Mouse (Mus musculus) T-cell, adult 66 days (primary cell): ENCODE measurements around the gene Olfr975. TPM values are rescaled to one million over a fixed set of nuclear protein-coding genes. Genes with fewer than 3 reads are reported as not detected.

Source experiments
- total RNA-seq, 2 experiments: library from RNA; stranded (reverse); gene quantifications; 3 replicates in 1 of 2; 4 replicates in 1 of 2; pipeline ENCODE4 v1.2.4; 2023

The Olfr975 gene
- total RNA-seq = not detected

GRCm38 (mm10) chr9:39951946-39952345, at the start of gene Olfr975:
Olfr975 (minus strand) TSS chr9:39952046.

GRCm38 (mm10) chr9:39991813-39992212, 40.0 kb upstream of the Olfr975 start, which contains the start of gene Olfr978:
Olfr978 (plus strand) TSS chr9:39992113.

GRCm38 (mm10) chr9:39961033-39961432, 9.2 kb upstream of the Olfr975 start, which contains the start of gene Olfr976:
Olfr976 (minus strand) TSS chr9:39961133.

GRCm38 (mm10) chr9:39937201-39937600, 14.6 kb downstream of the Olfr975 start, which contains the start of gene Olfr974:
Olfr974 (plus strand) TSS chr9:39937501.

GRCm38 (mm10) chr9:39907036-39907435, 44.8 kb downstream of the Olfr975 start, which contains the start of gene Olfr229:
Olfr229 (plus strand) TSS chr9:39907336.

Other genes starting within 250 kb of the Olfr975 start
- not detected for gene Olfr149, start 244.9 kb downstream of the Olfr975 start, total RNA-seq
- gene Olfr965, start 240.7 kb downstream of the Olfr975 start, total RNA-seq = not detected
- gene Olfr150, start 221.1 kb downstream of the Olfr975 start, total RNA-seq = not detected
- not detected for gene Olfr967, start 205.8 kb downstream of the Olfr975 start, total RNA-seq
- gene Olfr968, start 168.8 kb downstream of the Olfr975 start, total RNA-seq = not detected
- not detected for gene Olfr969, start 161.1 kb downstream of the Olfr975 start, total RNA-seq
- gene Olfr970, start 143.2 kb downstream of the Olfr975 start, total RNA-seq = not detected
- gene Olfr971, start 115.2 kb downstream of the Olfr975 start, total RNA-seq = not detected
- not detected for gene Olfr972, start 85.6 kb downstream of the Olfr975 start, total RNA-seq
- gene Olfr229, start 44.7 kb downstream of the Olfr975 start, total RNA-seq = not detected
- gene Olfr974, start 14.5 kb downstream of the Olfr975 start, total RNA-seq = not detected
- gene Olfr976, start 9.1 kb upstream of the Olfr975 start, total RNA-seq = not detected
- not detected for gene Olfr978, start 40.1 kb upstream of the Olfr975 start, total RNA-seq
- not detected for gene Olfr979, start 51.4 kb upstream of the Olfr975 start, total RNA-seq
- gene Olfr980, start 57.5 kb upstream of the Olfr975 start, total RNA-seq = not detected
- gene Olfr981, start 69.4 kb upstream of the Olfr975 start, total RNA-seq = not detected
- gene Olfr982, start 121.8 kb upstream of the Olfr975 start, total RNA-seq = not detected
- gene Olfr983, start 141.5 kb upstream of the Olfr975 start, total RNA-seq = not detected
- under 1 TPM; 0.12 TPM for gene Olfr984, start 162.2 kb upstream of the Olfr975 start, total RNA-seq
- gene Olfr985, start 178.1 kb upstream of the Olfr975 start, total RNA-seq = not detected
- gene Tmem225, start 196.1 kb upstream of the Olfr975 start, total RNA-seq = not detected
- gene Olfr986, start 228.9 kb upstream of the Olfr975 start, total RNA-seq = not detected
- gene Zfp202, start 240.3 kb upstream of the Olfr975 start, total RNA-seq = 1 to 10 TPM; 2.3 to 3.1 TPM